Mouse (Mus musculus) C2C12 (cell line): ENCODE measurements around the gene Ubxn6.

Experiments
- CEBPB ChIP-seq: IDR thresholded peaks from one replicate; pipeline ENCODE4 v1.6.1; 2011; ENCODE audit warnings: low read depth, mild to moderate bottlenecking, control low read depth, moderate library complexity
- CTCF ChIP-seq: IDR thresholded peaks from one replicate; pipeline ENCODE4 v1.5.1; 2011; ENCODE audit not compliant: control insufficient read depth, insufficient read depth, insufficient read length
- FOSL1 ChIP-seq: IDR thresholded peaks from one replicate; pipeline ENCODE4 v1.8.0; 2011; ENCODE audit warnings: mild to moderate bottlenecking, low read length; ENCODE audit not compliant: poor library complexity, insufficient read depth, severe bottlenecking
- MAX ChIP-seq: IDR thresholded peaks from one replicate; pipeline ENCODE4 v1.6.1; 2011; ENCODE audit warnings: mild to moderate bottlenecking, control low read depth
- MYOD1 ChIP-seq: IDR thresholded peaks from one replicate; pipeline ENCODE4 v1.6.1; 2011; ENCODE audit warnings: low read depth; ENCODE audit not compliant: control insufficient read depth, insufficient read length
- MYOG ChIP-seq: IDR thresholded peaks from one replicate; pipeline ENCODE4 v1.6.1; 2011; ENCODE audit not compliant: control insufficient read depth, insufficient read length; ENCODE audit errors: extremely low read depth
- USF1 ChIP-seq: IDR thresholded peaks from one replicate; pipeline ENCODE4 v1.6.1; 2011; ENCODE audit warnings: low read depth, mild to moderate bottlenecking, control low read depth, moderate library complexity

DNA sequence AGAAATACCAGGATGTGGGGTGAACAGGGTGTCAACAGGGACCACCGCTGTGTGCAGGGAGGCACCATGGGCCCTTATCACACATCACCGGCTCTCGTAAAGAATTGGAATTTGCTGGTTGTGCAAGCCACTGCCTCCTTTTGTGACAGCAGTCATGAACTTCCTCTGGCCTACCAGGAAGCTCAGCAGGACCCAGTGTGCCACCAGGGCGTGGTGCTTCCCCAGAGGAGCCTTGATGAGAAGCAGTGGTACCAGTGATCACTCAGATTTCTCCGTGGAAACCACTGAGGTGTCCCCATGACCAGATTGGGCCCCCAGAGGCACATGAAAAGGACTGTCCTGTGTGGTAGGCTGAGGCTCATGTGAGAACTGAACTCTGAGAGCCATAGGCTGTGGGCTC lies 51.4 kb downstream of the Ubxn6 start:
- no peak for TF ChIP-seq CTCF
- no peak for TF ChIP-seq USF1
- TF ChIP-seq MAX: no peak
- TF ChIP-seq MYOD1: no peak
- TF ChIP-seq MYOG: no peak
- no peak for TF ChIP-seq FOSL1
- TF ChIP-seq CEBPB: no peak
